8 mouse cellular contexts compared by ENCODE assay signal in the genomic region with DNA sequence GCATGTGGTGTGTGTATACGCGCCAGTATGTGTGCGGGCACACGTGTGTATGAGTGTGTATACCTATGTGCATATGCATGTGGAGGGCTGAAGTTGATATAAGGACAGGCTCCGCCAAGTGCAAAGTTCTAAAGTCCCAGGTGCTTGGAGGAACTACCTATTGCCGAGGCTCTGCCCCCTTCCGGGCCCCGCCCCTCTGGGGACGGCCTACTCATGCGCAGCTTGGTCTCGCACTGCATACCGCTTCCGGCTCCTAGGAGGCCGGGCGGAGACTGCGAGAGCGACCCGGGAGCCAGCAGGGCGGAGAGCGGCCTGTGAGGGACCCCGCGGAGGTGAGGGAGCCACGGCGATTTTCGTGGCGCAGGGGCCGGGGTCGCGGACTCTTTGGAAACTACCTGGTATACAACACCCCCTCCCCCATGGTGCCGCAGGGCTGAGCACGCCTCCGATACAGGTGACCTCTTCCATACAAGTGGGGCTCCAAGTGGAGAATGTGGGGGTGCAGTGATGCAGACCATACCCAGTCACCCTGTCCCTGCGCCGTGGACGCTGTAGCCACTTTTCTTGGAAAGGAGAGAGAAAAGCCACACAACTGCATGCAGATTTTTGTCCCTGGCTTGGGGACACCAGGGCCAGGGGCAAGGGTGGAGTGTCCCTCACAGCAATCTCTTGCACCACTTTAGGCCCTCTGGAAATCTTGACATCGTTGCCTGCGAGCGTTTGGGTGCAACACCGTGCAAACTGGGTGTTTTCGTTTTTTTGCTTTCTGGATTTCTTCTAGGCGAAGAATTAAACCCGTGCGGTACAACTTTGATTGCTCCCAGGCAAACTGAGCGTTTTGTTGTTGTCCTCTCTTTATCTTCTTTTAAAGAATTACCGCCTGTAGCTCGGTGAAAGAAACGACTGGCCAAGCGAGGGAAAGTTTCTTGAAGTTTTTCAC. TPM values are rescaled to one million over a fixed set of nuclear protein-coding genes. Genes with fewer than 3 reads are reported as not detected.
A peak's percentile ranks its signal among the peaks of the same experiment; 100 is the strongest.
DNase-seq lines count a peak whose midpoint lies in the region; ATAC-seq and TF ChIP-seq lines count a peak whose summit lies in the region.

Gene Arhgef18 (plus strand): TSS at position 236 of the 940 bp plus-strand sequence.

- no peak for TF ChIP-seq CTCF in intestine, postnatal 0 days (IDR thresholded peaks at IDR 0.05; ENCODE audit: low read depth)

- H3K4me1 ChIP-seq in embryonic facial prominence, embryonic 13.5 days = peaks cover 23% of the 10 kb centered on the region
- H3K4me1 ChIP-seq in intestine, postnatal 0 days (replicated peaks; ENCODE audit: control insufficient read depth, insufficient read depth, low read length) = peaks cover 10% of the 10 kb centered on the region

- H3K36me3 ChIP-seq in embryonic facial prominence, embryonic 13.5 days = 0 out of 2 replicates have a peak, but pooled peaks cover 9% of the 10 kb centered on the region
- peaks cover 4% of the 10 kb centered on the region; the same call in 1 of the 2 replicates for H3K36me3 ChIP-seq in intestine, postnatal 0 days (ENCODE audit: control insufficient read depth, insufficient read depth)

- H3K4me3 ChIP-seq in embryonic facial prominence, embryonic 13.5 days = peak within 1 kb of the TSS; percentile 79
- H3K4me3 ChIP-seq in intestine, postnatal 0 days (ENCODE audit: low read depth, low read length) = peak within 1 kb of the TSS; percentile 72

- H3K9ac ChIP-seq in embryonic facial prominence, embryonic 13.5 days = peak within 1 kb of the TSS; percentile 81
- H3K9ac ChIP-seq in intestine, postnatal 0 days (ENCODE audit: low read depth, low read length) = peak within 1 kb of the TSS; percentile 48

- H3K4me2 ChIP-seq in embryonic facial prominence, embryonic 13.5 days = peak within 1 kb of the TSS; percentile 82
- peak within 1 kb of the TSS; percentile 63 for H3K4me2 ChIP-seq in intestine, postnatal 0 days (replicated peaks; ENCODE audit: low read depth)

- under 1% methylated on average over 48 of the region's 48 CpGs for WGBS in embryonic facial prominence, embryonic 13.5 days
- 2% methylated on average over 48 of the region's 48 CpGs for WGBS in intestine, postnatal 0 days

- peak; percentile 58 to 72 for DNase-seq in adrenal gland, postnatal 4 days (ENCODE audit: low spot score in 2 of 2)
- peak; percentile 99 for DNase-seq in heart, adult 11 months
- peak; percentile 84 to 90 for DNase-seq in left cerebral cortex, postnatal 25 days (ENCODE audit: low spot score in 2 of 2)
- peak; percentile 87 for DNase-seq in right cerebral cortex, postnatal 25 days
- DNase-seq in urinary bladder, postnatal 4 days (ENCODE audit: low spot score in 2 of 2) = peak; percentile 82 to 86

- intact Hi-C loops in left cerebral cortex, postnatal 25 days (cut with DNase I) = no loop called here

- peak; percentile 96 for ATAC-seq in embryonic facial prominence, embryonic 13.5 days (ENCODE audit: insufficient number of reproducible peaks, insufficient read depth, low FRiP score, low TSS enrichment, low read depth)
- ATAC-seq in intestine, postnatal 0 days = peak; percentile 99
- peak; percentile 87 for ATAC-seq in megakaryocyte-erythroid progenitor cell, adult 5-6 weeks (replicated peaks; ENCODE audit: low FRiP score, low TSS enrichment, poor library complexity, severe bottlenecking)

- no peaks in the 10 kb centered on the region for H3K27me3 ChIP-seq in embryonic facial prominence, embryonic 13.5 days
- no peaks in the 10 kb centered on the region for H3K27me3 ChIP-seq in intestine, postnatal 0 days (replicated peaks; ENCODE audit: control insufficient read depth, insufficient read depth, low read length)

- no peaks in the 10 kb centered on the region for H3K9me3 ChIP-seq in embryonic facial prominence, embryonic 13.5 days
- no peaks in the 10 kb centered on the region for H3K9me3 ChIP-seq in intestine, postnatal 0 days (ENCODE audit: control insufficient read depth)

- 0 out of 2 replicates have a peak within 1 kb of the TSS, but pooled peaks have one; percentile 16 for H3K27ac ChIP-seq in embryonic facial prominence, embryonic 13.5 days
- peak within 1 kb of the TSS; percentile 31; the same call in 1 of the 2 replicates for H3K27ac ChIP-seq in intestine, postnatal 0 days (ENCODE audit: low read depth, low read length)

RNA-seq across cellular contexts. Expression of gene Arhgef18, which starts in this region (rescaled TPM):
- total RNA-seq in adrenal gland, postnatal 4 days (2021) = 10 to 100 TPM; 45.0 to 46.8 TPM
- polyA plus RNA-seq in embryonic facial prominence, embryonic 13.5 days (2015; fragmentation: Nextera tagmentation; extraction: Ambion mirVana) = 10.3 and 11.2 TPM in 2 replicates
- polyA plus RNA-seq in intestine, postnatal 0 days (2015; fragmentation: Nextera tagmentation; extraction: Ambion mirVana) = 4.5 and 5.7 TPM in 2 replicates
- 10 to 100 TPM; 43.8 to 45.2 TPM for total RNA-seq in left cerebral cortex, postnatal 25 days (2021)
- 17.3 and 22.9 TPM in 2 replicates for total RNA-seq in megakaryocyte-erythroid progenitor cell, adult 5-6 weeks (2014; fragmentation: Nextera tagmentation)
- total RNA-seq in megakaryocyte-erythroid progenitor cell, adult 5-6 weeks (2017) = 10.3 and 14.1 TPM in 2 replicates

Comparison
In these comparisons a context has a peak if more than half of its experiments do, and no peak if none do; other contexts are left out.
1. Peak in every context shown above with its lines: DNase-seq, ATAC-seq, H3K4me3 ChIP-seq and H3K27ac ChIP-seq.